Mouse (Mus musculus) liver, embryonic 16.5 days (tissue): ENCODE results near the gene Snx33. TPM values are rescaled to one million over a fixed set of nuclear protein-coding genes. Genes with fewer than 3 reads are reported as not detected.
"Not testable (repeated sequence)": the region's sequence is repeated elsewhere in the genome, so short reads cannot be mapped to it uniquely, and the experiment has no call there.

Experiments
- ATAC-seq: fragments of 200-750 bp; cut with Nextera tagmentation; 2 replicates; pipeline ENCODE4 v1.8.0; 2017; ENCODE audit warnings: low read depth, mild to moderate bottlenecking, moderate number of reproducible peaks, moderate library complexity
- H3K27ac ChIP-seq: fragments of 300-500 bp; sonication (generic); 2 replicates; pipeline ENCODE4 v1.5.1; 2014; ENCODE audit warnings: mild to moderate bottlenecking, low read length
- H3K27me3 ChIP-seq: fragments of 300-500 bp; sonication (generic); 2 replicates; pipeline ENCODE4 v1.6.1; 2014; ENCODE audit warnings: low read depth, low read length, mixed read lengths; ENCODE audit not compliant: control insufficient read depth, insufficient read depth
- H3K36me3 ChIP-seq: fragments of 300-500 bp; sonication (generic); 2 replicates; pipeline ENCODE4 v1.6.1; 2014; ENCODE audit warnings: mild to moderate bottlenecking; ENCODE audit not compliant: control insufficient read depth, insufficient read depth
- H3K4me1 ChIP-seq: fragments of 300-500 bp; sonication (generic); 2 replicates; pipeline ENCODE4 v1.6.1; 2014; ENCODE audit warnings: low read depth, low read length, mixed read lengths; ENCODE audit not compliant: control insufficient read depth
- H3K4me2 ChIP-seq: fragments of 300-500 bp; sonication (generic); 2 replicates; pipeline ENCODE4 v1.6.1; 2014; ENCODE audit warnings: low read depth, low read length, mixed read lengths
- H3K4me3 ChIP-seq: fragments of 300-500 bp; sonication (generic); 2 replicates; pipeline ENCODE4 v1.5.1; 2014; ENCODE audit warnings: low read depth, mild to moderate bottlenecking, low read length
- H3K9ac ChIP-seq: fragments of 300-500 bp; sonication (generic); 2 replicates; pipeline ENCODE4 v1.6.1; 2014; ENCODE audit warnings: low read depth, low read length
- H3K9me3 ChIP-seq: fragments of 300-500 bp; sonication (generic); replicated peaks from 2 replicates; pipeline ENCODE4 v1.6.1; 2016; ENCODE audit warnings: low read length; ENCODE audit not compliant: control insufficient read depth
- WGBS: fragments of 180-500 bp; shearing (Covaris S2); extraction: QIAGEN DNeasy Blood & Tissue Kit; methylation state at CpG from one replicate; pipeline ENCODE4 v1.1.7; 2014; ENCODE audit not compliant: insufficient replicate concordance; 5-methylcytosine and 5-hydroxymethylcytosine counted together
- polyA plus RNA-seq: library from polyadenylated mRNA; unstranded; fragments of >200 nt; fragmentation: Nextera tagmentation; extraction: Ambion mirVana; gene quantifications from 2 replicates; pipeline ENCODE4 v1.2.1, GENCODE M21; 2015

Snx33 gene
- polyA plus RNA-seq, 1 experiment from 2014 or later: 1.9 TPM

DNA sequence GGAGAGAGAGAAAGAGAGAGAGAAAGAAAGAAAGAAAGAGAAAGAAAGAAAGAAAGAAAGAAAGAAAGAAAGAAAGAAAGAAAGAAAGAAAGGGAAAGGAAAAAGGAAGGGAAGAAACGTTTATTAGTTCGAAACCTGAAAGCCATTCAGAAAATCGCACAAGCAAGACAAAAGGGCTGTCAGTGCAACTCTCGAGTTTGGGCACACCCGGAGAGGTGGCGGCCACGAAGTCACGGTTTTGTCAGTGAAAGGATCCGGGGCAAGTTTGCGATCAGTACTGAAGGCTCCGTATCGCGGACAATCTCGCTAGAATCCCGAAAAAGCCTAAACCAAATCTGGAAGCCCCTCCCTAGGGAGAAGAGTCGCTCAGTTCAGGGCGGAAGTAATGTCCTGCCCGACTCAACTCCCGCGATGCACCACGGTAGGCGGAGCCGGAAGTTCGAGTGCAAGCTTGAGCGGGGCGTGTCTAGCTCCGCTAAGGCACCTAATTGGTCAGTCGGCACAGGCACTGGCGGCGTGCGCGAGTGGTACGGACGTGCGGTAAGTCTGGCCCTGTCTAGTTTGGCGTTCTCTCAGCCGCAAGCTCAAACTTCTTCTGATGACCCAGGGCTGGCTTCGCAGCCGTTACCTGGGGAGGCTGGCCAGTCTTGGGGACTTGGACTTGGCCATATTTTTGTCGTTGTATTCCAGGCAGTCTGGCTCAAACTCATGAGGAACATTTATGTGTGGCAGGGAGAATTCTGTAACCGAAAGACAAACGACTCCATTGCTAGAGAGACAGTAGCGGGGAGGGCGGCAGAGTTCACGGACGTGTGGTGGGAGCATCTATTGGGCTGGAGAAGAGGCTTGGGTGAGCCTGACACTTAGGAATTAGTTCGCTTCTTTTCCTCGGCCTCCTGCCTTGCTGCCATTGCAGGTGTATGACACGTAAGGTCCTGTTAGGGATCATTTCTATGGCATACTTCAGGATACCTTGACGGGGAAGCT lies 22.5 kb upstream of the Snx33 start, which contains the start of gene Snupn:
Snupn (plus strand) TSS at position 465 of the 987 bp plus-strand sequence.
- WGBS: under 1% methylated on average over 50 of the region's 50 CpGs
- no peaks in the 10 kb centered on the region for H3K9me3 ChIP-seq
- ATAC-seq: peak; percentile 100
- H3K4me3 ChIP-seq: peak within 1 kb of the TSS; percentile 84
- peak within 1 kb of the TSS; percentile 87 for H3K27ac ChIP-seq
- H3K4me2 ChIP-seq: peak within 1 kb of the TSS; percentile 70
- no peaks in the 10 kb centered on the region for H3K27me3 ChIP-seq
- H3K36me3 ChIP-seq: no peaks in the 10 kb centered on the region
- H3K9ac ChIP-seq: peak within 1 kb of the TSS; percentile 79
- H3K4me1 ChIP-seq: peaks cover 13% of the 10 kb centered on the region

DNA sequence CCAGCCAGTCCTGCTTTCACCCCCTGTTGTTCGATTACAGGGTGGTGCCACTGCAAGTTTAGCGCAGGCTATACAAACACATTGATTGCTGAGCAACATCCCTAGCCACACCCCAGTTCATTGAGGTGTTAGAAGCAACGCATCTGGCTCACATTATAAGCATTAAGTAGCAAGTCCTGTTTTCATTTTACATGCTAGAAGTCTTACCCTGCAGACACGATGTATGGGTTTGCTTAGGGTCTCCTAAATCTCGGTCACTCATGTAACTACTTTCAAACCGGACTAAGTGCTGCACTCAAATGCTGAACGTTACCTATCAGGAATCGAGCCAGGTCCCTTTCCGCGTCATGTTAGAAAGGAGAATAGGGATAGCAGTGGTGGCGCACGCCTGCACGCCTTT lies 21.6 kb upstream of the Snx33 start:
- ATAC-seq: no peak
- H3K27me3 ChIP-seq: no peaks in the 10 kb centered on the region

DNA sequence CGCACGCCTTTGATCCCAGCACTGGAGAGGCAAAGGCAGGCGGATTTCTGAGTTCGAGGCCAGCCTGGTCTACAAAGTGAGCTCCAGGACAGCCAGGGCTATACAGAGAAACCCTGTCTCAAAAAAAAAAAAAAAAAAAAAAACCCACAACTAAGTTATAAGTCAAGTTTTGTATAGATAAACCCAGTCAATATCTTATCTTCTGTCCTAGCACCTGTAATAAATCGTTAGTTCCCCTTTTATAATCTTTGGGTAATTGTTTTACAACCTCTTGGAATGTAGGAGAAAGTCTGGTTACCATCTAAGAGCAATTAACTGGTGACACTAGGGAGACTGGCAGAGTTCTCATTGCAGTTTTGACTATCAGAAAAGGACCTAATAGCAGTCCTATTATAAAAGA lies 20.5 kb upstream of the Snx33 start:
- not testable (repeated sequence) for H3K27me3 ChIP-seq, H3K4me2 ChIP-seq, H3K9ac ChIP-seq, ATAC-seq, H3K4me3 ChIP-seq, H3K36me3 ChIP-seq, H3K9me3 ChIP-seq, H3K27ac ChIP-seq
- WGBS: 53% methylated on average over 5 of the region's 5 CpGs
- peaks cover 13% of the 10 kb centered on the region for H3K4me1 ChIP-seq

More for the DNA sequence above, 21.6 kb upstream of the Snx33 start:
- Histone ChIP-seq H3K4me2 (peak overlapping the region; percentile 68), H3K9ac (peak overlapping the region; percentile 37; the same call in 1 of the 2 replicates), H3K36me3 (no peaks in the 10 kb centered on the region), H3K4me1 (peaks cover 13% of the 10 kb centered on the region), H3K9me3 (no peaks in the 10 kb centered on the region), H3K27ac (no peak overlapping the region), H3K4me3 (peak overlapping the region; percentile 50)
- WGBS: 14% methylated on average over 13 of the region's 13 CpGs

DNA sequence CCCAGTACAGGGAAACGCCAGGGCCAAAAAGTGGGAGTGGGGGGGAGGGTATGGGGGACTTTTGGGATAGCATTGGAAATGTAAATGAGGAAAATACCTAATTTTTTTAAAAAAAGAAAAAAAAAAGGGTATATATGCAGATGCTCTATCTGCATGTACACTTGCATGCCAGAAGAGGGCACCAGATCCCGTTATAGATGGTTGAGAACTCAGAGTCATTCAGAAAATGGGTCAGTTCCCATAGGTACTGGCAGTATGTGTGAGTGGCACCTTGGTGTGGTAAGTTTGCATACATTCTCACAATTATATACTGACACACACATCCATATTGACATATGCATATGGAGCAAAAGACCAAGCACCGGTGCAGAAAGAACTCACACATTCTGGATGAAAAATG lies 19.3 kb upstream of the Snx33 start:
- ATAC-seq, H3K27ac ChIP-seq, H3K9me3 ChIP-seq, H3K4me2 ChIP-seq, H3K27me3 ChIP-seq, H3K9ac ChIP-seq, H3K36me3 ChIP-seq, H3K4me3 ChIP-seq: not testable (repeated sequence)
- WGBS: 27% methylated on average over 3 of the region's 3 CpGs
- peaks cover 13% of the 10 kb centered on the region for H3K4me1 ChIP-seq

DNA sequence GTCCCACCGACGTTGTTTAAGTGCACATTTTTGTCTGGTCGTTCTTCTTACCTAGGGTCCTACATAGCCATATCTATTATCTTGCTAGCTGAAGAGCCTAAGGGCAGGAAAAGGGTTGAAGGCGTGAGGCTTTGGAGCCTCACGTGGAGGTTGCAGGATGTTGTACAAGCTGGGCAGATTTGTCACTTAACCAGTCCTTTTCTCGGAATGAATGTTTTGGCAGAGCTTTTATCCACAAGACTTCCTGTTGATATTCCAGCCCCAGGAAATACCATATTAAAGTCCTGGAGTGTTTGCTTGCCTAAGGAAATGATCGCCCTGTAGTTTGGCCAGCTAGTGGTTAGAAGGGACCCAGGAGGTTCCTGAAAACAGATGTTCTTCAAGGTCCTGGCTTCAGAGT lies 10.2 kb upstream of the Snx33 start:
- no peak for ATAC-seq
- Histone ChIP-seq H3K4me3 (peak overlapping the region; percentile 79), H3K27ac (0 out of 2 replicates have a peak overlapping the region, but pooled peaks have one; percentile 86), H3K36me3 (no peaks in the 10 kb centered on the region), H3K9me3 (no peaks in the 10 kb centered on the region), H3K27me3 (no peaks in the 10 kb centered on the region), H3K4me1 (peaks cover 12% of the 10 kb centered on the region), H3K4me2 (peak overlapping the region; percentile 89), H3K9ac (peak overlapping the region; percentile 74)
- WGBS: under 1% methylated on average over 7 of the region's 7 CpGs

DNA sequence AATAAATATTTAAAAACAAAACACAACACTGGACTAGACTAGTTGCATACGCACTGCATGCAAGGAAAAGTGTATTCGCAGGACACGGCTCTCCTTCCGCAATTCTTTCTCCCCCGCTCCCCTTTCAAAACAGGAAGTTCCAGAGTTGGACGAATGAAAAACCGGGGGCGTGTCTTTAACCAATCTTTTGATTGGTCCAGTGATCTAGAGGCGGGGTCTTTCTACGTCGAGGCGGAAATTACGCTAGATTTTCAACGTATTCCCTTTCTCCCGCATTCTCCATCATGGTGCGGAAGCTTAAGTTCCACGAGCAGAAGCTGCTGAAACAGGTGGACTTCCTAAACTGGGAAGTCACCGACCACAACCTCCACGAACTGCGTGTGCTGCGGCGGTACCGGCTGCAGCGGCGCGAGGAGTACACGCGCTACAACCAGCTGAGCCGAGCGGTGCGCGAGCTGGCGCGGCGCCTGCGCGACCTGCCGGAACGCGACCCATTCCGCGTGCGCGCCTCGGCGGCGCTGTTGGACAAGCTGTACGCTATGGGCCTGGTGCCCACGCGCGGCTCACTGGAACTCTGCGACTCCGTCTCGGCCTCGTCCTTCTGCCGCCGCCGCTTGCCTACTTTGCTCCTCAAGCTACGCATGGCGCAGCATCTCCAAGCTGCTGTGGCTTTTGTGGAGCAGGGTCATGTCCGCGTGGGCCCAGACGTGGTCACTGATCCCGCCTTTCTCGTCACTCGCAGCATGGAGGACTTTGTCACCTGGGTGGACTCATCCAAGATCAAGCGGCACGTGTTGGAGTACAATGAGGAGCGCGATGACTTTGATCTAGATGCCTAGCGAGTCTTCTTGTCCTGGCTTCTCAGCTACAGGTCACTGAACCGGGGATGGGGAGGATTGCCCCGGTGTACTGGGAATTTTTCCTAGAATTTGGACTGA lies 9.3 kb upstream of the Snx33 start, which contains the start of gene Imp3:
Imp3 (plus strand) TSS at position 253 of the 938 bp plus-strand sequence.
- peak; percentile 90 for ATAC-seq
- Histone ChIP-seq H3K4me2 (peak within 1 kb of the TSS; percentile 89), H3K4me1 (peaks cover 12% of the 10 kb centered on the region), H3K9me3 (no peaks in the 10 kb centered on the region), H3K27ac (peak within 1 kb of the TSS; percentile 86), H3K4me3 (peak within 1 kb of the TSS; percentile 79), H3K27me3 (no peaks in the 10 kb centered on the region), H3K36me3 (no peaks in the 10 kb centered on the region), H3K9ac (peak within 1 kb of the TSS; percentile 74)
- under 1% methylated on average over 73 of the region's 73 CpGs for WGBS

DNA sequence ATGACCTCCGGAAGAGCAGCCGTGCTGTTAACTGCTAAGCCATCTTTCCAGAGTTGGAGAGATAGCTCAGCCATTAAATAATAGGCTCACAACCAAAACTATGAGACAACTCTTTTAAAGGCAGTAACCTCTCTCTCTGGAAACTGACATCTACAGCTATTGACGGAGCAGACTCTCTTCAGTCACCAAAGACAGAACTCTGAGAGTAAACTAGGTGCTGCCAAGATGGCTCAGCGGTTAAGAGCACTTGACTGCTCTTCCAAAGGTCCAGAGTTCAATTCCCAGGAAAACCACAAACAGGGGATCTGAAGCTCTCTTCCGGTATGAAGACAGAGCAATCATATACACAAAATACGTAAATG lies 8.7 kb upstream of the Snx33 start:
- ATAC-seq: no peak
- 17% methylated on average over 6 of the region's 6 CpGs for WGBS
- no peaks in the 10 kb centered on the region for H3K36me3 ChIP-seq
- H3K4me1 ChIP-seq: peaks cover 12% of the 10 kb centered on the region
- peak overlapping the region; percentile 79 for H3K4me3 ChIP-seq
- H3K9me3 ChIP-seq: no peaks in the 10 kb centered on the region
- peak overlapping the region; percentile 65 for H3K9ac ChIP-seq
- H3K27ac ChIP-seq: peak overlapping the region; percentile 65
- H3K4me2 ChIP-seq: peak overlapping the region; percentile 89
- H3K27me3 ChIP-seq: no peaks in the 10 kb centered on the region

DNA sequence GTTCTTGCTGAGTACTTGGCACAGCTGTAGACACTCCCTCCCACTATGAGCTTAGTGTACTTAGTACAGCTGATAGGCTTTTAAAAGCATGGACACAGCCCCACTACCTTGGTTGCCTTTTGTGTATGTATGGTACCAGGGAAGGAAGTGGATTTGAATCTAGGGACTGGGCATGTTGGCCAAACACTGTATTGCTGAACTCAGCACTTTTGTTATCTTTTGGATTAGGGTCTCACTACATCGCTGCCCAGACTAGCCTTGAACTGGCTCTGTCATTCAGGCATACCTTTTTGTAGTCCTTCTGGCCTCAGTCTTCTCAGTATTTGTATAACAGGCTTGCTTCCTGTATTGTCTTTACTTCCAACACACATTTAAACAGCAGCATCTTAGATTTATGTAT lies 2.4 kb upstream of the Snx33 start:
- Histone ChIP-seq H3K27me3 (peaks cover 19% of the 10 kb centered on the region), H3K9ac (no peak overlapping the region), H3K4me3 (no peak overlapping the region), H3K36me3 (no peaks in the 10 kb centered on the region), H3K4me2 (no peak overlapping the region), H3K4me1 (peaks cover 10% of the 10 kb centered on the region), H3K9me3 (no peaks in the 10 kb centered on the region), H3K27ac (no peak overlapping the region)
- WGBS: 56% methylated on average over 1 of the region's 1 CpGs
- ATAC-seq: no peak
